Mouse (Mus musculus) ES-Bruce4 (cell line): ENCODE measurements at regions not wholly inside any gene's neighbourhood (a gene's known extent, or its start where the extent isn't known, plus 50 kb on each side); places are given as distances from the start of the nearest gene placed in this dataset.

Experiments
- H3K27ac ChIP-seq: 2 replicates; pipeline ENCODE4 v1.5.1; 2012; ENCODE audit warnings: low read length, inconsistent platforms; ENCODE audit not compliant: insufficient read depth
- H3K27me3 ChIP-seq: 2 replicates; pipeline ENCODE4 v1.6.1; 2012; ENCODE audit warnings: mild to moderate bottlenecking, low read length, inconsistent platforms; ENCODE audit not compliant: control insufficient read depth, poor library complexity, insufficient read depth, severe bottlenecking
- H3K36me3 ChIP-seq: 2 replicates; pipeline ENCODE4 v1.6.1; 2012; ENCODE audit warnings: inconsistent platforms, mild to moderate bottlenecking, low read length, moderate library complexity; ENCODE audit not compliant: control insufficient read depth, poor library complexity, insufficient read depth, severe bottlenecking
- H3K4me1 ChIP-seq: one replicate; pipeline ENCODE4 v1.8.1; 2011; ENCODE audit warnings: low read length; ENCODE audit not compliant: control insufficient read depth, insufficient read depth
- H3K4me3 ChIP-seq: 2 replicates; pipeline ENCODE4 v1.5.1; 2011; ENCODE audit warnings: low read depth, mild to moderate bottlenecking, low read length
- H3K9ac ChIP-seq: 2 replicates; pipeline ENCODE4 v1.6.1; 2012; ENCODE audit warnings: low read depth, mild to moderate bottlenecking, inconsistent platforms; ENCODE audit not compliant: poor library complexity, severe bottlenecking
- H3K9me3 ChIP-seq: replicated peaks from 2 replicates; pipeline ENCODE4 v1.6.1; 2012; ENCODE audit warnings: mild to moderate bottlenecking, low read length, inconsistent platforms; ENCODE audit not compliant: control insufficient read depth, poor library complexity, insufficient read depth, severe bottlenecking
- CTCF ChIP-seq: IDR thresholded peaks from one replicate; pipeline ENCODE4 v1.8.1; 2011; ENCODE audit warnings: low read depth, low read length
- EP300 ChIP-seq: IDR thresholded peaks from 2 replicates; pipeline ENCODE4 v1.6.1; 2011; ENCODE audit warnings: low read depth, low read length; ENCODE audit not compliant: insufficient read depth
- POLR2A ChIP-seq: IDR thresholded peaks from one replicate; pipeline ENCODE4 v1.8.1; 2011; ENCODE audit warnings: low read length; ENCODE audit not compliant: insufficient read depth

GRCm38 (mm10) chr16:86136169-86136568, 234.5 kb upstream of the Adamts5 start:
- no peak overlapping the region for H3K9ac ChIP-seq
- no peaks in the 10 kb centered on the region for H3K4me1 ChIP-seq
- no peak overlapping the region for H3K27ac ChIP-seq
- no peak overlapping the region for H3K4me3 ChIP-seq
- no peaks in the 10 kb centered on the region for H3K27me3 ChIP-seq
- H3K9me3 ChIP-seq = no peaks in the 10 kb centered on the region
- no peaks in the 10 kb centered on the region for H3K36me3 ChIP-seq
- TF ChIP-seq CTCF (no peak), POLR2A (no peak), EP300 (no peak)

- Histone ChIP-seq H3K4me1 (no peaks in the 10 kb centered on the region), H3K27ac (no peak overlapping the region), H3K4me3 (no peak overlapping the region), H3K36me3 (no peaks in the 10 kb centered on the region), H3K27me3 (no peaks in the 10 kb centered on the region), H3K9ac (no peak overlapping the region), H3K9me3 (no peaks in the 10 kb centered on the region)
- no peak for TF ChIP-seq CTCF
- TF ChIP-seq POLR2A = no peak
- TF ChIP-seq EP300 = no peak
Observed at GRCm38 (mm10) chr16:86127391-86127790, 225.8 kb upstream of the Adamts5 start.

GRCm38 (mm10) chr16:86124182-86124581, 222.6 kb upstream of the Adamts5 start:
- Histone ChIP-seq H3K9me3 (no peaks in the 10 kb centered on the region), H3K4me3 (no peak overlapping the region), H3K36me3 (no peaks in the 10 kb centered on the region), H3K9ac (no peak overlapping the region), H3K27me3 (no peaks in the 10 kb centered on the region), H3K4me1 (no peaks in the 10 kb centered on the region), H3K27ac (no peak overlapping the region)
- TF ChIP-seq POLR2A = no peak
- no peak for TF ChIP-seq EP300
- no peak for TF ChIP-seq CTCF

- no peak for TF ChIP-seq POLR2A
- TF ChIP-seq CTCF = no peak
- TF ChIP-seq EP300 = no peak
- Histone ChIP-seq H3K27me3 (no peaks in the 10 kb centered on the region), H3K36me3 (no peaks in the 10 kb centered on the region), H3K4me3 (no peak overlapping the region), H3K4me1 (no peaks in the 10 kb centered on the region), H3K27ac (no peak overlapping the region), H3K9ac (no peak overlapping the region), H3K9me3 (no peaks in the 10 kb centered on the region)
Observed at GRCm38 (mm10) chr16:86122936-86123335, 221.3 kb upstream of the Adamts5 start.

GRCm38 (mm10) chr16:86117959-86118358, 216.3 kb upstream of the Adamts5 start:
- TF ChIP-seq EP300 (no peak), CTCF (no peak), POLR2A (no peak)
- H3K27me3 ChIP-seq = no peaks in the 10 kb centered on the region
- no peaks in the 10 kb centered on the region for H3K4me1 ChIP-seq
- no peaks in the 10 kb centered on the region for H3K9me3 ChIP-seq
- no peak overlapping the region for H3K27ac ChIP-seq
- H3K4me3 ChIP-seq = no peak overlapping the region
- no peaks in the 10 kb centered on the region for H3K36me3 ChIP-seq
- no peak overlapping the region for H3K9ac ChIP-seq

GRCm38 (mm10) chr16:86115587-86116376, 214.2 kb upstream of the Adamts5 start:
- no peaks in the 10 kb centered on the region for H3K4me1 ChIP-seq
- no peak for TF ChIP-seq POLR2A
- TF ChIP-seq EP300 = no peak
- TF ChIP-seq CTCF = no peak
- H3K9ac ChIP-seq = no peak overlapping the region
- no peak overlapping the region for H3K4me3 ChIP-seq
- H3K36me3 ChIP-seq = no peaks in the 10 kb centered on the region
- no peak overlapping the region for H3K27ac ChIP-seq
- H3K9me3 ChIP-seq = no peaks in the 10 kb centered on the region
- no peaks in the 10 kb centered on the region for H3K27me3 ChIP-seq
